Comparison of ENCODE assay signal across 9 mouse cellular contexts in the genomic region with DNA sequence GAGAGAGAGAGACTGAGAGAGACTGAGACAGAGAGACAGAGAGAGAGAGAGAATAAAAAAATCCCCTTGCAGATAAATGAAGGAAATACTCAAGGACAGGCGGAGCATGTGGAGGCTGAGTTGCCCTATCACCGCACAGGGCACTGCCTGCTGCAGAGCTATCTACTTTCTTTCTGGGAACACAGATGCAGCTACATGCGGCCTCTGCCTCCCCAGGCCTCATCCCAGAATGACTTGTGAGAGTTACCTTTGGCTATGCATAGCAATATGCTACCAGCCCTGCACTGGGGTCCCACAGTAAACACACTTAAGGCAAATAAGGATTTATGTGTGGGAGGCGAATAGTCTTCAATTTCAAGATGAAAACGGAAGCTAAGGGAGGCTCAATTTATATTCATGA.
DNase-seq lines count a peak whose midpoint lies in the region; ATAC-seq and TF ChIP-seq lines count a peak whose summit lies in the region.
"Had no signal": no experiment of that assay in that cellular context is flagged by ENCODE, and none has a peak within 500 bp of the region (broad histone marks: within the 10 kb centered on the region; RNA-seq: fewer than 3 reads in every experiment).

No protein-coding gene starts in this region.

- no peaks in the 10 kb centered on the region for H3K36me3 ChIP-seq in forebrain, embryonic 15.5 days
- H3K36me3 ChIP-seq in forebrain, embryonic 11.5 days (ENCODE audit: control insufficient read depth, insufficient read depth, low read length), result no peaks in the 10 kb centered on the region
- no peaks in the 10 kb centered on the region for H3K36me3 ChIP-seq in midbrain, embryonic 12.5 days
- H3K36me3 ChIP-seq in midbrain, embryonic 10.5 days, result no peaks in the 10 kb centered on the region
- no peaks in the 10 kb centered on the region for H3K36me3 ChIP-seq in heart, postnatal 0 days (replicated peaks; ENCODE audit: control insufficient read depth, insufficient read depth, low read length)
- H3K36me3 ChIP-seq in neural tube, embryonic 14.5 days (ENCODE audit: control insufficient read depth, insufficient read depth, low read length), result no peaks in the 10 kb centered on the region
- H3K36me3 ChIP-seq: limb, embryonic 13.5 days had no signal

- no peak for DNase-seq in forebrain, embryonic 11.5 days (ENCODE audit: low spot score)
- DNase-seq in midbrain, embryonic 10.5 days (ENCODE audit: low spot score), result no peak
- DNase-seq in heart, postnatal 0 days (ENCODE audit: low spot score), result no peak
- no peak for DNase-seq in kidney, postnatal 36 days
- no peak for DNase-seq in layer of hippocampus, postnatal 10 days (ENCODE audit: low spot score in 2 of 2)

- H3K4me3 ChIP-seq in forebrain, embryonic 15.5 days, result no peak overlapping the region
- H3K4me3 ChIP-seq in forebrain, embryonic 11.5 days (ENCODE audit: low read depth, low read length), result no peak overlapping the region
- no peak overlapping the region for H3K4me3 ChIP-seq in midbrain, embryonic 12.5 days
- H3K4me3 ChIP-seq in midbrain, embryonic 10.5 days, result no peak overlapping the region
- no peak overlapping the region for H3K4me3 ChIP-seq in heart, postnatal 0 days (ENCODE audit: low read depth, low read length)
- H3K4me3 ChIP-seq in neural tube, embryonic 14.5 days (ENCODE audit: low read depth, low read length), result no peak overlapping the region
- H3K4me3 ChIP-seq: limb, embryonic 13.5 days had no signal

- no peak overlapping the region for H3K9ac ChIP-seq in forebrain, embryonic 15.5 days (replicated peaks)
- H3K9ac ChIP-seq in forebrain, embryonic 11.5 days (ENCODE audit: low read length), result no peak overlapping the region
- no peak overlapping the region for H3K9ac ChIP-seq in midbrain, embryonic 12.5 days (replicated peaks)
- H3K9ac ChIP-seq in heart, postnatal 0 days (replicated peaks; ENCODE audit: low read depth, low read length), result peak overlapping the region; percentile 21; the same call in 1 of the 2 replicates
- no peak overlapping the region for H3K9ac ChIP-seq in neural tube, embryonic 14.5 days (replicated peaks; ENCODE audit: low read depth, low read length)
- H3K9ac ChIP-seq: limb, embryonic 13.5 days had no signal

- no peak for ATAC-seq in forebrain, embryonic 15.5 days (replicated peaks)
- no peak for ATAC-seq in forebrain, embryonic 11.5 days (replicated peaks; ENCODE audit: low FRiP score)
- no peak for ATAC-seq in midbrain, embryonic 12.5 days (ENCODE audit: low FRiP score, low read depth)
- peak; percentile 78 for ATAC-seq in heart, postnatal 0 days (ENCODE audit: insufficient read depth, low read depth)
- no peak for ATAC-seq in neural tube, embryonic 14.5 days (ENCODE audit: low read depth)

- no peak overlapping the region for H3K4me2 ChIP-seq in forebrain, embryonic 15.5 days (replicated peaks)
- H3K4me2 ChIP-seq in forebrain, embryonic 11.5 days (ENCODE audit: low read depth, low read length, severe bottlenecking), result no peak overlapping the region
- H3K4me2 ChIP-seq in midbrain, embryonic 12.5 days (replicated peaks), result no peak overlapping the region
- H3K4me2 ChIP-seq in heart, postnatal 0 days (ENCODE audit: low read depth, low read length), result peak overlapping the region; percentile 24; the same call in 1 of the 2 replicates
- H3K4me2 ChIP-seq in neural tube, embryonic 14.5 days (ENCODE audit: low read depth, low read length), result no peak overlapping the region
- H3K4me2 ChIP-seq: limb, embryonic 13.5 days had no signal

- no peaks in the 10 kb centered on the region for H3K27me3 ChIP-seq in forebrain, embryonic 15.5 days
- H3K27me3 ChIP-seq in forebrain, embryonic 11.5 days (ENCODE audit: control insufficient read depth, insufficient read depth, low read length), result no peaks in the 10 kb centered on the region
- H3K27me3 ChIP-seq in midbrain, embryonic 12.5 days, result no peaks in the 10 kb centered on the region
- H3K27me3 ChIP-seq in midbrain, embryonic 10.5 days (ENCODE audit: low read depth, poor library complexity, severe bottlenecking), result no peaks in the 10 kb centered on the region
- no peaks in the 10 kb centered on the region for H3K27me3 ChIP-seq in heart, postnatal 0 days (ENCODE audit: control insufficient read depth, insufficient read depth, low read length)
- no peaks in the 10 kb centered on the region for H3K27me3 ChIP-seq in neural tube, embryonic 14.5 days (ENCODE audit: control insufficient read depth, insufficient read depth, low read length)
- H3K27me3 ChIP-seq: limb, embryonic 13.5 days had no signal

- H3K4me1 ChIP-seq in forebrain, embryonic 15.5 days, result peaks cover 19% of the 10 kb centered on the region
- H3K4me1 ChIP-seq in forebrain, embryonic 11.5 days (replicated peaks; ENCODE audit: control insufficient read depth, insufficient read depth, low read length), result 0 out of 2 replicates have a peak, but pooled peaks cover 3% of the 10 kb centered on the region
- peaks cover 19% of the 10 kb centered on the region for H3K4me1 ChIP-seq in midbrain, embryonic 12.5 days
- H3K4me1 ChIP-seq in midbrain, embryonic 10.5 days, result peaks cover 14% of the 10 kb centered on the region; the same call in 1 of the 2 replicates
- H3K4me1 ChIP-seq in heart, postnatal 0 days (ENCODE audit: control insufficient read depth, insufficient read depth), result peaks cover 7% of the 10 kb centered on the region; the same call in 1 of the 2 replicates
- H3K4me1 ChIP-seq in neural tube, embryonic 14.5 days (ENCODE audit: control insufficient read depth, insufficient read depth, low read length), result peaks cover 11% of the 10 kb centered on the region

- no peaks in the 10 kb centered on the region for H3K9me3 ChIP-seq in forebrain, embryonic 15.5 days
- H3K9me3 ChIP-seq in forebrain, embryonic 11.5 days (ENCODE audit: control insufficient read depth, low read length), result no peaks in the 10 kb centered on the region
- H3K9me3 ChIP-seq in midbrain, embryonic 12.5 days, result no peaks in the 10 kb centered on the region
- H3K9me3 ChIP-seq in midbrain, embryonic 10.5 days (replicated peaks), result no peaks in the 10 kb centered on the region
- no peaks in the 10 kb centered on the region for H3K9me3 ChIP-seq in heart, postnatal 0 days (replicated peaks; ENCODE audit: control insufficient read depth, low read length)
- no peaks in the 10 kb centered on the region for H3K9me3 ChIP-seq in neural tube, embryonic 14.5 days (ENCODE audit: control insufficient read depth, low read length)
- H3K9me3 ChIP-seq: limb, embryonic 13.5 days had no signal

- H3K27ac ChIP-seq in forebrain, embryonic 15.5 days (replicated peaks), result peak overlapping the region; percentile 42
- no peak overlapping the region for H3K27ac ChIP-seq in forebrain, embryonic 11.5 days (ENCODE audit: low read depth, low read length)
- H3K27ac ChIP-seq in midbrain, embryonic 12.5 days (replicated peaks), result peak overlapping the region; percentile 46; the same call in 1 of the 2 replicates
- no peak overlapping the region for H3K27ac ChIP-seq in midbrain, embryonic 10.5 days (replicated peaks)
- H3K27ac ChIP-seq in heart, postnatal 0 days (ENCODE audit: low read depth), result peak overlapping the region; percentile 74
- H3K27ac ChIP-seq in neural tube, embryonic 14.5 days (ENCODE audit: low read depth, low read length), result peak overlapping the region; percentile 40; the same call in 1 of the 2 replicates
- H3K27ac ChIP-seq: limb, embryonic 13.5 days had no signal

- WGBS in forebrain, embryonic 15.5 days, result 38% methylated on average over 5 of the region's 5 CpGs
- WGBS in forebrain, embryonic 11.5 days, result 52% methylated on average over 5 of the region's 5 CpGs
- WGBS in midbrain, embryonic 12.5 days, result 49% methylated on average over 5 of the region's 5 CpGs
- 48% methylated on average over 5 of the region's 5 CpGs for WGBS in midbrain, embryonic 10.5 days
- 19% methylated on average over 5 of the region's 5 CpGs for whole genome bisulfite sequencing in heart, postnatal 0 days
- 32% methylated on average over 5 of the region's 5 CpGs for WGBS in neural tube, embryonic 14.5 days

- no peak for TF ChIP-seq CTCF in heart, postnatal 0 days (IDR thresholded peaks at IDR 0.05; ENCODE audit: low read depth)

- no peak for TF ChIP-seq EP300 in heart, postnatal 0 days (IDR thresholded peaks at IDR 0.05; ENCODE audit: low read depth)

Comparison
In these comparisons a context has a peak if more than half of its experiments do, and no peak if none do; other contexts are left out.
1. H3K27ac ChIP-seq: peak in forebrain, embryonic 15.5 days (single experiment), midbrain, embryonic 12.5 days (single experiment), heart, postnatal 0 days (single experiment) and neural tube, embryonic 14.5 days (single experiment); none in forebrain, embryonic 11.5 days (single experiment) and midbrain, embryonic 10.5 days (single experiment).